Mouse (Mus musculus): Measurements from ENCODE around the gene Kcnv2. TPM values are rescaled to one million over a fixed set of nuclear protein-coding genes. Genes with fewer than 3 reads are reported as not detected.

Gene Kcnv2
- polyA plus RNA-seq, 1 experiment from 2014 or later: 0.62 TPM

GRCm38 (mm10) chr19:27370784-27371183 is 48.4 kb downstream of the Kcnv2 start:
- no peaks in the 10 kb centered on the region for H3K4me1 ChIP-seq (ENCODE audit: control insufficient read depth, insufficient read depth, low read length)
- no peak overlapping the region for H3K4me2 ChIP-seq (replicated peaks; ENCODE audit: low read depth, low read length)
- no peak overlapping the region for H3K9ac ChIP-seq (ENCODE audit: low read depth, low read length)
- 94% methylated on average over 2 of the region's 2 CpGs for WGBS
- H3K4me3 ChIP-seq (ENCODE audit: low read length): no peak overlapping the region
- no peaks in the 10 kb centered on the region for H3K27me3 ChIP-seq (ENCODE audit: control insufficient read depth, insufficient read depth, low read length)
- H3K36me3 ChIP-seq (ENCODE audit: control insufficient read depth, insufficient read depth, low read length): no peaks in the 10 kb centered on the region
- H3K9me3 ChIP-seq (ENCODE audit: control insufficient read depth, low read length): no peaks in the 10 kb centered on the region
- ATAC-seq (ENCODE audit: low FRiP score, low TSS enrichment): no peak
- H3K27ac ChIP-seq (ENCODE audit: low read depth, low read length): no peak overlapping the region

GRCm38 (mm10) chr19:27379712-27380401 is 57.5 kb downstream of the Kcnv2 start:
- 80% methylated on average over 2 of the region's 2 CpGs for WGBS
- no peaks in the 10 kb centered on the region for H3K4me1 ChIP-seq (ENCODE audit: control insufficient read depth, insufficient read depth, low read length)
- H3K27me3 ChIP-seq (ENCODE audit: control insufficient read depth, insufficient read depth, low read length): no peaks in the 10 kb centered on the region
- ATAC-seq (ENCODE audit: low FRiP score, low TSS enrichment): no peak
- no peak overlapping the region for H3K9ac ChIP-seq (ENCODE audit: low read depth, low read length)
- H3K4me2 ChIP-seq (replicated peaks; ENCODE audit: low read depth, low read length): no peak overlapping the region
- H3K27ac ChIP-seq (ENCODE audit: low read depth, low read length): no peak overlapping the region
- H3K9me3 ChIP-seq (ENCODE audit: control insufficient read depth, low read length): no peaks in the 10 kb centered on the region
- H3K4me3 ChIP-seq (ENCODE audit: low read length): no peak overlapping the region
- no peaks in the 10 kb centered on the region for H3K36me3 ChIP-seq (ENCODE audit: control insufficient read depth, insufficient read depth, low read length)

DNA sequence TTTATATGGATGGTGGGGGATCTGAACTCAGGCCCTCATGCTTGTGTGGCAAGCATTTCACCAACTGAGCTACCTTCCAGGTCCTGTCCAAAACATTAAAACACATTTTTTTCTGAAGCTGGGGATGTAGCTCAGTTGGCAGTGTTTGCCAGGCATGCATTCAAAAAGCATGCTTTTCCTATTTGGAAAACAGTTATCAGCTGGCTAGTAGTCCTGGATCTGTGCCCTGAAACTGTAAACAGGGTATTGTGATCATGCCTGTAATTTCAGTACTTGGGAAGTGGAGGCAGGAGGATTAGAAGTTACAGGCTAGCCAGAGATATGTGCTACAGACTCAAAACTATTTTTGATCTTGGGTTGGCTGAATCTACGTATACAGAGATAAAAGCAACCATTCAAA is 59.7 kb downstream of the Kcnv2 start:
- H3K4me2 ChIP-seq (replicated peaks; ENCODE audit: low read depth, low read length): no peak overlapping the region
- no peak for ATAC-seq (ENCODE audit: low FRiP score, low TSS enrichment)
- 97% methylated on average over 1 of the region's 1 CpGs for WGBS
- no peaks in the 10 kb centered on the region for H3K9me3 ChIP-seq (ENCODE audit: control insufficient read depth, low read length)
- peaks cover 15% of the 10 kb centered on the region; the same call in 1 of the 2 replicates for H3K36me3 ChIP-seq (ENCODE audit: control insufficient read depth, insufficient read depth, low read length)
- H3K4me1 ChIP-seq (ENCODE audit: control insufficient read depth, insufficient read depth, low read length): no peaks in the 10 kb centered on the region
- no peak overlapping the region for H3K9ac ChIP-seq (ENCODE audit: low read depth, low read length)
- H3K27me3 ChIP-seq (ENCODE audit: control insufficient read depth, insufficient read depth, low read length): no peaks in the 10 kb centered on the region
- no peak overlapping the region for H3K4me3 ChIP-seq (ENCODE audit: low read length)
- H3K27ac ChIP-seq (ENCODE audit: low read depth, low read length): no peak overlapping the region

DNA sequence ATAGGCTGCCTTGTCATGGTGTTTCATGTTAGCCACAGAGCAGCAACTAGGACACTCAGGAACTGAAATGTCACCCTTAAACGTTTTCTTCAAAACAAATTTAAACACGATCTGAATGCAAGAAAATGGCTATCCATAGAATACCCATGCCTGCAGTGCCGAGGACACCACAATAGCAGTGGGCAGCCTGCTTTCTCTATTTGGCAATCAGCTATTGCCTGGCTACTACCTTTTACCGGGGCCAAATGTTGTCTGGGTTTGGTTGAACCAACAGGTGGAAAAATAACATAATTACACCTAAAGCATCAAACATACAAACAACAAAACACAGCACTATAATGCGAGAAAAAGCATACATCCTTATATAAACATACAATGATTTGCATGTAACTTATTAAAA is 60.9 kb downstream of the Kcnv2 start:
- Histone ChIP-seq H3K36me3 (ENCODE audit: control insufficient read depth, insufficient read depth, low read length) (peaks cover 24% of the 10 kb centered on the region; the same call in 1 of the 2 replicates), H3K9me3 (ENCODE audit: control insufficient read depth, low read length) (no peaks in the 10 kb centered on the region), H3K4me3 (ENCODE audit: low read length) (no peak overlapping the region), H3K4me1 (ENCODE audit: control insufficient read depth, insufficient read depth, low read length) (no peaks in the 10 kb centered on the region), H3K27me3 (ENCODE audit: control insufficient read depth, insufficient read depth, low read length) (no peaks in the 10 kb centered on the region), H3K4me2 (replicated peaks; ENCODE audit: low read depth, low read length) (no peak overlapping the region), H3K27ac (ENCODE audit: low read depth, low read length) (no peak overlapping the region), H3K9ac (ENCODE audit: low read depth, low read length) (no peak overlapping the region)
- no peak for ATAC-seq (ENCODE audit: low FRiP score, low TSS enrichment)
- WGBS: 94% methylated on average over 5 of the region's 5 CpGs

GRCm38 (mm10) chr19:27385304-27385703 is 62.9 kb downstream of the Kcnv2 start:
- Histone ChIP-seq H3K4me2 (replicated peaks; ENCODE audit: low read depth, low read length) (no peak overlapping the region), H3K9me3 (ENCODE audit: control insufficient read depth, low read length) (no peaks in the 10 kb centered on the region), H3K4me3 (ENCODE audit: low read length) (no peak overlapping the region), H3K27me3 (ENCODE audit: control insufficient read depth, insufficient read depth, low read length) (no peaks in the 10 kb centered on the region), H3K27ac (ENCODE audit: low read depth, low read length) (no peak overlapping the region), H3K36me3 (ENCODE audit: control insufficient read depth, insufficient read depth, low read length) (peaks cover 39% of the 10 kb centered on the region; the same call in 1 of the 2 replicates), H3K9ac (ENCODE audit: low read depth, low read length) (no peak overlapping the region), H3K4me1 (ENCODE audit: control insufficient read depth, insufficient read depth, low read length) (no peaks in the 10 kb centered on the region)
- ATAC-seq (ENCODE audit: low FRiP score, low TSS enrichment): no peak

Other genes with a start within 250 kb of the Kcnv2 start
- gene Vldlr, start 106.1 kb upstream of the Kcnv2 start, polyA plus RNA-seq (2014; fragmentation: Nextera tagmentation; extraction: Ambion mirVana): 20.1 and 28.3 TPM in 2 replicates
- gene Pum3, start 107.2 kb downstream of the Kcnv2 start, polyA plus RNA-seq (2014; fragmentation: Nextera tagmentation; extraction: Ambion mirVana): 85.8 and 96.5 TPM in 2 replicates

Measured in kidney, embryonic 14.5 days (tissue).